Mouse (Mus musculus): ENCODE measurements around the gene Sstr5. TPM values are rescaled to one million over a fixed set of nuclear protein-coding genes. Genes with fewer than 3 reads are reported as not detected.

Gene Sstr5
- total RNA-seq, 2 experiments from 2014 or later = not detected

GRCm38 (mm10) chr17:25475946-25476744, 20.9 kb downstream of the Sstr5 start:
- intact Hi-C loops (cut with DNase I) = loop anchor here (1.0 to 10.0 kb wide), 3 partner anchors 31 to 329 kb away; partner anchors contain the start of gene Fbxl16

GRCm38 (mm10) chr17:25474330-25475077, 22.6 kb downstream of the Sstr5 start:
- DNase-seq (ENCODE audit: low spot score) = no peak
- intact Hi-C loops (cut with DNase I) = loop anchor here (5.0 to 10.0 kb wide), 2 partner anchors 142 to 330 kb away; partner anchors contain the start of gene Fbxl16

More at GRCm38 (mm10) chr17:25475946-25476744, 20.9 kb downstream of the Sstr5 start:
- no peak for DNase-seq (ENCODE audit: low spot score)

- intact Hi-C loops (cut with DNase I) = loop anchor here (5.0 to 10.0 kb wide), 2 partner anchors 140 to 333 kb away; partner anchors contain the start of gene Fbxl16
These were observed 25.0 kb downstream of the Sstr5 start for GRCm38 (mm10) chr17:25472044-25472443.

GRCm38 (mm10) chr17:25471418-25471817, 25.7 kb downstream of the Sstr5 start:
- intact Hi-C loops (cut with DNase I) = loop anchor here (5.0 to 10.0 kb wide), 2 partner anchors 139 to 333 kb away; partner anchors contain the start of gene Fbxl16
- DNase-seq (ENCODE audit: low spot score) = no peak

More at GRCm38 (mm10) chr17:25472044-25472443, 25.0 kb downstream of the Sstr5 start:
- no peak for DNase-seq (ENCODE audit: low spot score)

GRCm38 (mm10) chr17:25469798-25470197, 27.3 kb downstream of the Sstr5 start:
- no peak for DNase-seq (ENCODE audit: low spot score)
- intact Hi-C loops (cut with DNase I) = loop anchor here (1.0 to 10.0 kb wide), 3 partner anchors 71 to 335 kb away; partner anchors contain the start of gene Fbxl16

- DNase-seq (ENCODE audit: low spot score) = no peak
- intact Hi-C loops (cut with DNase I) = no loop called here
These were observed 28.8 kb downstream of the Sstr5 start for GRCm38 (mm10) chr17:25468301-25468700.

- intact Hi-C loops (cut with DNase I) = no loop called here
- no peak for DNase-seq (ENCODE audit: low spot score)
These were observed 29.3 kb downstream of the Sstr5 start for GRCm38 (mm10) chr17:25467781-25468180.

- no peak for DNase-seq (ENCODE audit: low spot score)
- intact Hi-C loops (cut with DNase I) = no loop called here
These were observed 30.8 kb downstream of the Sstr5 start for GRCm38 (mm10) chr17:25466257-25466656.

- intact Hi-C loops (cut with DNase I) = no loop called here
- DNase-seq (ENCODE audit: low spot score) = no peak
These were observed 33.0 kb downstream of the Sstr5 start for GRCm38 (mm10) chr17:25464091-25464490.

GRCm38 (mm10) chr17:25463326-25463945, 33.7 kb downstream of the Sstr5 start:
- intact Hi-C loops (cut with DNase I) = no loop called here
- DNase-seq (ENCODE audit: low spot score) = no peak

GRCm38 (mm10) chr17:25462236-25462875, 34.7 kb downstream of the Sstr5 start:
- DNase-seq (ENCODE audit: low spot score) = no peak
- intact Hi-C loops (cut with DNase I) = no loop called here

GRCm38 (mm10) chr17:25456540-25456939, 40.5 kb downstream of the Sstr5 start:
- DNase-seq (ENCODE audit: low spot score) = no peak
- intact Hi-C loops (cut with DNase I) = no loop called here

- DNase-seq (ENCODE audit: low spot score) = no peak
- intact Hi-C loops (cut with DNase I) = no loop called here
These were observed 42.8 kb downstream of the Sstr5 start, which contains the start of gene Tekt4 for GRCm38 (mm10) chr17:25454272-25454671. TSS of gene Tekt4 (plus strand) at chr17:25454615.

- intact Hi-C loops (cut with DNase I) = no loop called here
- DNase-seq (ENCODE audit: low spot score) = no peak
These were observed 44.7 kb downstream of the Sstr5 start for GRCm38 (mm10) chr17:25452246-25452965.

GRCm38 (mm10) chr17:25450329-25450728, 46.8 kb downstream of the Sstr5 start:
- no peak for DNase-seq (ENCODE audit: low spot score)
- intact Hi-C loops (cut with DNase I) = no loop called here

GRCm38 (mm10) chr17:25447865-25448264, 49.2 kb downstream of the Sstr5 start:
- DNase-seq (ENCODE audit: low spot score) = no peak
- intact Hi-C loops (cut with DNase I) = no loop called here

- intact Hi-C loops (cut with DNase I) = no loop called here
- DNase-seq (ENCODE audit: low spot score) = no peak
These were observed 51.2 kb downstream of the Sstr5 start for GRCm38 (mm10) chr17:25445841-25446240.

- intact Hi-C loops (cut with DNase I) = no loop called here
- no peak for DNase-seq (ENCODE audit: low spot score)
These were observed 52.0 kb downstream of the Sstr5 start for GRCm38 (mm10) chr17:25445074-25445473.

- DNase-seq (ENCODE audit: low spot score) = no peak
- intact Hi-C loops (cut with DNase I) = no loop called here
These were observed 54.2 kb downstream of the Sstr5 start for GRCm38 (mm10) chr17:25442889-25443288.
